Mouse (Mus musculus): ENCODE measurements around the gene Popdc2. TPM values are rescaled to one million over a fixed set of nuclear protein-coding genes. Genes with fewer than 3 reads are reported as not detected.

The Popdc2 gene
- total and polyA plus RNA-seq, 2 experiments, result 0.18 TPM

- H3K4me1 ChIP-seq (ENCODE audit: control insufficient read depth, insufficient read depth, low read length), result no peaks in the 10 kb centered on the region
- no peaks in the 10 kb centered on the region for H3K79me2 ChIP-seq (ENCODE audit: control insufficient read depth, insufficient read depth, low read length)
- H3K9ac ChIP-seq (ENCODE audit: low read depth, low read length), result no peak overlapping the region
- no peak overlapping the region for H3K4me3 ChIP-seq (ENCODE audit: insufficient read depth, low read depth, low read length)
- no peak for DNase-seq (ENCODE audit: extremely low read depth, low read depth, low spot score)
- H3K27ac ChIP-seq (replicated peaks; ENCODE audit: insufficient read depth, low read depth, low read length), result no peak overlapping the region
- peaks cover 10% of the 10 kb centered on the region for H3K36me3 ChIP-seq (ENCODE audit: control insufficient read depth, insufficient read depth, low read length)
- WGBS, result 86% methylated on average over 9 of the region's 9 CpGs
- H3K27me3 ChIP-seq (ENCODE audit: control insufficient read depth, insufficient read depth, low read length), result no peaks in the 10 kb centered on the region
- TF ChIP-seq POLR2A (IDR thresholded peaks at IDR 0.05; ENCODE audit: extremely low read depth, insufficient read depth, low read length), result no peak
- no peak for TF ChIP-seq CTCF (IDR thresholded peaks at IDR 0.05; ENCODE audit: low read depth, low read length)
Measured at GRCm38 (mm10) chr16:38400311-38400960, 38.4 kb downstream of the Popdc2 start.

- H3K79me2 ChIP-seq (ENCODE audit: control insufficient read depth, insufficient read depth, low read length), result no peaks in the 10 kb centered on the region
- H3K27me3 ChIP-seq (ENCODE audit: control insufficient read depth, insufficient read depth, low read length), result no peaks in the 10 kb centered on the region
- no peak for TF ChIP-seq POLR2A (IDR thresholded peaks at IDR 0.05; ENCODE audit: extremely low read depth, insufficient read depth, low read length)
- TF ChIP-seq CTCF (IDR thresholded peaks at IDR 0.05; ENCODE audit: low read depth, low read length), result no peak
- H3K36me3 ChIP-seq (ENCODE audit: control insufficient read depth, insufficient read depth, low read length), result peaks cover 11% of the 10 kb centered on the region
- DNase-seq (ENCODE audit: extremely low read depth, low read depth, low spot score), result no peak
- 96% methylated on average over 6 of the region's 6 CpGs for WGBS
- no peak overlapping the region for H3K4me3 ChIP-seq (ENCODE audit: insufficient read depth, low read depth, low read length)
- no peaks in the 10 kb centered on the region for H3K4me1 ChIP-seq (ENCODE audit: control insufficient read depth, insufficient read depth, low read length)
- H3K9ac ChIP-seq (ENCODE audit: low read depth, low read length), result no peak overlapping the region
- H3K27ac ChIP-seq (replicated peaks; ENCODE audit: insufficient read depth, low read depth, low read length), result no peak overlapping the region
Measured at GRCm38 (mm10) chr16:38401468-38401867, 39.5 kb downstream of the Popdc2 start.

- 91% methylated on average over 7 of the region's 7 CpGs for WGBS
- Histone ChIP-seq H3K27ac (replicated peaks; ENCODE audit: insufficient read depth, low read depth, low read length) (no peak overlapping the region), H3K4me1 (ENCODE audit: control insufficient read depth, insufficient read depth, low read length) (no peaks in the 10 kb centered on the region), H3K9ac (ENCODE audit: low read depth, low read length) (no peak overlapping the region), H3K27me3 (ENCODE audit: control insufficient read depth, insufficient read depth, low read length) (no peaks in the 10 kb centered on the region), H3K36me3 (ENCODE audit: control insufficient read depth, insufficient read depth, low read length) (peaks cover 11% of the 10 kb centered on the region), H3K4me3 (ENCODE audit: insufficient read depth, low read depth, low read length) (no peak overlapping the region), H3K79me2 (ENCODE audit: control insufficient read depth, insufficient read depth, low read length) (no peaks in the 10 kb centered on the region)
- TF ChIP-seq CTCF (IDR thresholded peaks at IDR 0.05; ENCODE audit: low read depth, low read length) (no peak), POLR2A (IDR thresholded peaks at IDR 0.05; ENCODE audit: extremely low read depth, insufficient read depth, low read length) (no peak)
- DNase-seq (ENCODE audit: extremely low read depth, low read depth, low spot score), result no peak
Measured at GRCm38 (mm10) chr16:38403639-38404038, 41.6 kb downstream of the Popdc2 start.

- Histone ChIP-seq H3K27ac (replicated peaks; ENCODE audit: insufficient read depth, low read depth, low read length) (no peak overlapping the region), H3K4me3 (ENCODE audit: insufficient read depth, low read depth, low read length) (no peak overlapping the region), H3K9ac (ENCODE audit: low read depth, low read length) (no peak overlapping the region), H3K36me3 (ENCODE audit: control insufficient read depth, insufficient read depth, low read length) (peaks cover 12% of the 10 kb centered on the region), H3K4me1 (ENCODE audit: control insufficient read depth, insufficient read depth, low read length) (no peaks in the 10 kb centered on the region), H3K79me2 (ENCODE audit: control insufficient read depth, insufficient read depth, low read length) (no peaks in the 10 kb centered on the region), H3K27me3 (ENCODE audit: control insufficient read depth, insufficient read depth, low read length) (no peaks in the 10 kb centered on the region)
- TF ChIP-seq POLR2A (IDR thresholded peaks at IDR 0.05; ENCODE audit: extremely low read depth, insufficient read depth, low read length) (no peak), CTCF (IDR thresholded peaks at IDR 0.05; ENCODE audit: low read depth, low read length) (no peak)
- no peak for DNase-seq (ENCODE audit: extremely low read depth, low read depth, low spot score)
- 83% methylated on average over 5 of the region's 5 CpGs for WGBS
Measured at GRCm38 (mm10) chr16:38406293-38406692, 44.3 kb downstream of the Popdc2 start.

GRCm38 (mm10) chr16:38406708-38407107 lies 44.7 kb downstream of the Popdc2 start:
- Histone ChIP-seq H3K27me3 (ENCODE audit: control insufficient read depth, insufficient read depth, low read length) (no peaks in the 10 kb centered on the region), H3K4me1 (ENCODE audit: control insufficient read depth, insufficient read depth, low read length) (no peaks in the 10 kb centered on the region), H3K9ac (ENCODE audit: low read depth, low read length) (no peak overlapping the region), H3K27ac (replicated peaks; ENCODE audit: insufficient read depth, low read depth, low read length) (no peak overlapping the region), H3K36me3 (ENCODE audit: control insufficient read depth, insufficient read depth, low read length) (peaks cover 12% of the 10 kb centered on the region), H3K4me3 (ENCODE audit: insufficient read depth, low read depth, low read length) (no peak overlapping the region), H3K79me2 (ENCODE audit: control insufficient read depth, insufficient read depth, low read length) (no peaks in the 10 kb centered on the region)
- 87% methylated on average over 6 of the region's 6 CpGs for WGBS
- no peak for DNase-seq (ENCODE audit: extremely low read depth, low read depth, low spot score)
- TF ChIP-seq CTCF (IDR thresholded peaks at IDR 0.05; ENCODE audit: low read depth, low read length) (no peak), POLR2A (IDR thresholded peaks at IDR 0.05; ENCODE audit: extremely low read depth, insufficient read depth, low read length) (no peak)

- Histone ChIP-seq H3K79me2 (ENCODE audit: control insufficient read depth, insufficient read depth, low read length) (no peaks in the 10 kb centered on the region), H3K27ac (replicated peaks; ENCODE audit: insufficient read depth, low read depth, low read length) (no peak overlapping the region), H3K27me3 (ENCODE audit: control insufficient read depth, insufficient read depth, low read length) (no peaks in the 10 kb centered on the region), H3K36me3 (ENCODE audit: control insufficient read depth, insufficient read depth, low read length) (peaks cover 12% of the 10 kb centered on the region), H3K4me3 (ENCODE audit: insufficient read depth, low read depth, low read length) (no peak overlapping the region), H3K4me1 (ENCODE audit: control insufficient read depth, insufficient read depth, low read length) (no peaks in the 10 kb centered on the region), H3K9ac (ENCODE audit: low read depth, low read length) (no peak overlapping the region)
- no peak for DNase-seq (ENCODE audit: extremely low read depth, low read depth, low spot score)
- 69% methylated on average over 5 of the region's 5 CpGs for WGBS
- TF ChIP-seq POLR2A (IDR thresholded peaks at IDR 0.05; ENCODE audit: extremely low read depth, insufficient read depth, low read length) (no peak), CTCF (IDR thresholded peaks at IDR 0.05; ENCODE audit: low read depth, low read length) (no peak)
Measured at GRCm38 (mm10) chr16:38407584-38407983, 45.6 kb downstream of the Popdc2 start.
